Mouse (Mus musculus) common myeloid progenitor, adult 5-6 weeks (primary cell): ENCODE data around the gene Sncg. TPM values are rescaled to one million over a fixed set of nuclear protein-coding genes. Genes with fewer than 3 reads are reported as not detected.
"Not testable (repeated sequence)": the region's sequence is repeated elsewhere in the genome, so short reads cannot be mapped to it uniquely, and the experiment has no call there.

Source experiments
- ATAC-seq: replicated peaks from 2 replicates; pipeline ENCODE4 v1.8.0; 2016; ENCODE audit warnings: low read depth, mild to moderate bottlenecking, moderate TSS enrichment, inconsistent platforms; ENCODE audit not compliant: poor library complexity, severe bottlenecking
- total RNA-seq: library from RNA; stranded (forward); fragments of 200-1000, 187-1606 nt; gene quantifications from 2 replicates; pipeline ENCODE4 v1.2.3, GENCODE M21; 2017

Gene Sncg
- total RNA-seq, 1 experiment from 2014 or later: not detected

- ATAC-seq: no peak
These were observed 2.8 kb downstream of the Sncg start for GRCm38 (mm10) chr14:34371763-34372162.

- no peak for ATAC-seq
These were observed 3.7 kb downstream of the Sncg start for GRCm38 (mm10) chr14:34370921-34371320.

GRCm38 (mm10) chr14:34370203-34370602 is 4.4 kb downstream of the Sncg start:
- ATAC-seq: no peak

GRCm38 (mm10) chr14:34365147-34365507 is 9.5 kb downstream of the Sncg start:
- ATAC-seq: no peak

GRCm38 (mm10) chr14:34364254-34365146 is 10.1 kb downstream of the Sncg start:
- not testable (repeated sequence) for ATAC-seq

GRCm38 (mm10) chr14:34363490-34364253 is 10.9 kb downstream of the Sncg start:
- peak; percentile 92 for ATAC-seq

- peak; percentile 67 for ATAC-seq
These were observed 11.7 kb downstream of the Sncg start for GRCm38 (mm10) chr14:34362726-34363445.

GRCm38 (mm10) chr14:34362135-34362534 is 12.5 kb downstream of the Sncg start:
- no peak for ATAC-seq

GRCm38 (mm10) chr14:34360251-34360650 is 14.3 kb downstream of the Sncg start:
- ATAC-seq: no peak

- ATAC-seq: no peak
These were observed 14.8 kb downstream of the Sncg start for GRCm38 (mm10) chr14:34359676-34360244.

- no peak for ATAC-seq
These were observed 16.7 kb downstream of the Sncg start for GRCm38 (mm10) chr14:34357671-34358455.

GRCm38 (mm10) chr14:34355301-34355700 is 19.3 kb downstream of the Sncg start, which contains the start of gene Fam25c:
Gene Fam25c (minus strand): TSS chr14:34355433.
- no peak for ATAC-seq

GRCm38 (mm10) chr14:34354456-34354855 is 20.1 kb downstream of the Sncg start:
- ATAC-seq: no peak

GRCm38 (mm10) chr14:34353326-34353725 is 21.3 kb downstream of the Sncg start:
- no peak for ATAC-seq

- ATAC-seq: no peak
These were observed 22.1 kb downstream of the Sncg start for GRCm38 (mm10) chr14:34352523-34352922.

GRCm38 (mm10) chr14:34351660-34352059 is 22.9 kb downstream of the Sncg start:
- ATAC-seq: no peak

GRCm38 (mm10) chr14:34349007-34349406 is 25.6 kb downstream of the Sncg start:
- no peak for ATAC-seq

- ATAC-seq: no peak
These were observed 26.3 kb downstream of the Sncg start for GRCm38 (mm10) chr14:34348301-34348700.

GRCm38 (mm10) chr14:34347084-34347483 is 27.5 kb downstream of the Sncg start:
- ATAC-seq: no peak
